Mouse (Mus musculus) layer of hippocampus, adult 11-12 months (tissue): ENCODE results near the gene Ccdc175.

Experiments
- DNase-seq: peaks from one replicate; pipeline ENCODE4 v3.0.0; 2022; ENCODE audit warnings: low spot score

Ccdc175 gene

DNA sequence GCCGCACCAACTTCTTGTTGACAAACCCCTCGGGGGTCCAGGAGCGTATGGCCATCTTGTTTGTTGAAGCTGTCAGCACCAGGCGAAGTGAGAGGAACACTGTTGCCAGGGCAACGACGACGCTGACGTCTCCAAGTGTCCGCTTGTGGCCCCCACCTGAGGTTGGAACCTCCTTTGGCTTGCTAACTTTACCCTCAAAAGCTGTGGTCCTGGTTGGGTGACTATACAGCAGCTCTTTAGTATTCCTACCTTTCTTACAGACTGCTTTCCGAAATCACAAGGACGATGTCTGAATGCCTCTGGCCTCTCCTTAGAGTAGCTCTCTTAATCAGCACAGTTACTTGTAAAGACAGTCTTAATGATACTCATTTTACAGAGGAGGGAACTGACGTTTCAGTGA is at the start of gene Ccdc175:
Gene Ccdc175, minus strand, starts transcription at position 101 of the 400 bp plus-strand sequence.
- DNase-seq, result no peak

- DNase-seq, result no peak
These were observed 49.3 kb upstream of the Ccdc175 start for GRCm38 (mm10) chr12:72234151-72234550.

DNA sequence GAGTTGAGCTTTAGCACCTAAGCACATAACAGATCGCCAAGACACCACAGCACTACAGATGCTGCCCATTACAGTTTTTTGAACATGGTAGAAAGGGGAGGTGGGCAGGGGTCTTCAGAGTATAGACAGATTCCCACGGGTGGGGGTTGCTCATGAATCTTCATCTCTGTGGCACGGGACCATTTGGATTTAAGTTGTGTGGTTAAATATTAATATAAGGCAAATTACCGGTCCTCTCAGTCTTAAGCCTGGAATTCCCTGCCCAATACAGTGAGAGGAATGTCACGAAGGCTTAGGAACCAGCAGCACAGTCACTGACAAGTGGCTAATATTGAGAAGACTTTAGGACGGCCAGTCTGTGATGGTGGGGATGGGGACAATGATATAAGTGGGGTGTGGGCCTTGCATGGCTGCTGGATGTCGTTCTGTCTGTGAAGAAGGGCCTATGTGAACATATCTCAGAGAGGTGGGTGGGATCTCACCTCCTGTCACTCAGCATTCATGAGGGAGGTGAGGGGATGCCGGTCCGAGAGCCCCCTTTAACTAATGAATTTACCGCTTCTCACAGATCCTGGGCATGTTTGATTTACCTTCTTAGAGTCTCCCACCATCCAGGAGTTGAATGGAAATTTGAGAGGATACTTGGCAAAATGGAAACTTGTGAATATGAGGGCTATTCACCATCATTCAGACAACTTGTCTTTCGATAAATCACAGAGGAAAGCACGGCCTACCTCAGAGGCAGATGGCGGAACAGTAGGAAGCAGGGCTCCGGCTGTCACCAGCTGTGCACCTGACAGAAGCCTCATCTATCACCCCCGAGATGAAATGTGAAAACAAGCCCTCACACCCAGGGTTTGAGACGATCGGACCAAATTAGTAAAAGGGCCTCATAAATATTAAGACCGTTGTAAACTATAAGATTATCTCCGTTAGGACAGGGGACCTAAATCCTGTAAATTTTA is 48.3 kb upstream of the Ccdc175 start:
- DNase-seq, result no peak

- DNase-seq, result no peak
These were observed 47.3 kb upstream of the Ccdc175 start for GRCm38 (mm10) chr12:72232176-72232575.

- no peak for DNase-seq
These were observed 44.8 kb upstream of the Ccdc175 start for GRCm38 (mm10) chr12:72229451-72230196.

DNA sequence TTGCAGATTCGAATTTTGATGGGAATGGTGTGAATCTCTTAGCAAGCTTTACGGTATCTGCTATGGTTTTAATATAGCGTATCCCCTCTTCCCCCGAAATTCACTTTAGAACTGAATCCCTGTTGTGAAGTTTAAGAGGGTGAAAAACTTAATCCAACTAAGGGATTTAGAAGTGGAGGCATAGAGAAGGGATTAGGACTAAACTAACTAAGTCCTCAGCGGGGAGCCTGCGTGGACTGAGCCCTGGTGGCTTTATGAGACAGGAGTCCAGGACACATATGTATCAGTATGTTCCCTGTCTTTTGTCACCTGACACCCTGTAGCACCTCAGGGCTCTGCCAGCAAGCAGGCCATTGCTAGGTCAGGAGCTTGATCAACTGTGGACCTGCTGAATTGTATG is 42.9 kb upstream of the Ccdc175 start:
- DNase-seq, result no peak

DNA sequence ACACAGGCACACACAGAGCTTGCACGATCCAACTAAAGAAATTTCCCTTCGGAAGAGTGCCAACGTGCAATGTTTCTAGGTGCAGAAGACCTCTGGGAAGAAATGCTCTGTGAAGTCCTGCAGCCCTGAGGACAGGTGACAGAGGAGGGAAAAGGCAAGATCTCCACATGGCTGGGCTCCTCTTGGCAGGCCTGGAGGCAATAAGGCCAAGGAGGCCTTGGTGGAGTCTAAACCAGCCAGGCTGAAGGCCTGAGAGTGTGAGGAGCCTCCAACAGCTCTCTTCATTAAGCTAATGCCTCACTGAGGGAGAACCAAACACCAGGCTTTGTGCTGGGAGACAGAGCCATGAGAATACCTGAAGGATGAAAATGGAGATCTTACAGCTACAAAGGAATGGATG is 40.5 kb upstream of the Ccdc175 start:
- no peak for DNase-seq

DNA sequence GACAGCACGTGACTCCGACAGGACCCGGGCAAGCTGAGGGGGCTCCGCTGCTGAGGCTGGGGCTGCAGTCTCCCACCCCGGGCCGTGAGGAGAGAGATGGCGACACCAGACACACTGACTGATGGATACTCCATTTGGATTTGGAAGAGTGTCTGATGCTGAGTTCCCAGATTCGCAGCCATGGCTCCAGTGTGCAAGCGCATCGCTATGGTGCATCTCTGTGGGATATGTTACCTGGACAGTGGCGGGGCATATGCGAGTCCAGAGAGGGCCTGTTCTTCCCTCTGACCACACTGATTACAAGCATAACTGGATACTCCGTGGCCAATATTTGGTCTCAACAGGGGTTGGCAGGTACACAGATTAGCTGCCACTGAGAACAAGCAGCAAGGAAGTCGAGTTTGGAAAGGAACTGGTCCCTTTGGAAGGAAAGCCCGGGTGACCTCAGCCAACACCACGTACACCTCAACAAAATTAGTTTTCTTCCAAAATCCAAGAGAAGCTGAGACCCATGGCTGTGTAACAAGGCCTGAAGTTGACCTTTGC is 38.8 kb upstream of the Ccdc175 start:
- DNase-seq, result no peak

DNA sequence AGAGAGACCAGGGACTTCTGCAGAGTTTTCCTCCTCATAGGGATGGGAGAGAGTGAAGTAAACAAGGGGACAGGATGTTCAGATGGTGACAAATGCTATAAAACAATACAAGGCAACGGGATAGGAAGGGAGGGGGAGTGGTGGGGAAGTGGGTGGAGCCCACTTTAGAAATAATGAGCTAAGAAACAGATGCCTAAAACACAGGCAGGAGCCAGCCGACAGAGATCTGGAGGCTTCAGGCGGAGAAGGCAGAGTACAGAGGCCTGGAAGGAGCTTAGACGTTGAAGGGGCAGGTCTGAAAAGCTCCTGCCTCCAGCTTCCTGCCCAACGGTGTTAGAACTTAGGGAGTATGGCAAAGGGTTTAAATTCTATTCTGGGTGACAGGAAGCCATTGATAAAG is 28.7 kb upstream of the Ccdc175 start:
- DNase-seq, result no peak

DNA sequence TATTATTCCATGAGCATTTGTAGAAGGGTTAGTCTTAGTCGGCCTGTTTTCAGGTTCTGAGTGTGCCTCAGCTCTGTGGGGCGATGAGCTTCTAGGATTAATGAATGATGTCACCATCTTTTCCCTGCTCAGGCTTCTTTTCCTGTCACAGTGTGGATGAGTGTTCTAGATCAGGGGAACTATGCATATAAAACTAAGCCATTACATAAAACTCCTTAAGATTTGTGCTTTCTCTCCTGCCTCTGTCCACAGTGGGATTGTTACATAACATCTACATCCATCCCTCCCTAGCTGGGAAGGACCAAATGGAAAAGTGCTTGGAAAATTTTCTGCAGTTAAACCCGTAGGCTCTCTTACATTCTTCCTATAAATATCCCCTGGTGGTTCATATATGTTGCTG is 16.0 kb upstream of the Ccdc175 start:
- DNase-seq, result no peak

DNA sequence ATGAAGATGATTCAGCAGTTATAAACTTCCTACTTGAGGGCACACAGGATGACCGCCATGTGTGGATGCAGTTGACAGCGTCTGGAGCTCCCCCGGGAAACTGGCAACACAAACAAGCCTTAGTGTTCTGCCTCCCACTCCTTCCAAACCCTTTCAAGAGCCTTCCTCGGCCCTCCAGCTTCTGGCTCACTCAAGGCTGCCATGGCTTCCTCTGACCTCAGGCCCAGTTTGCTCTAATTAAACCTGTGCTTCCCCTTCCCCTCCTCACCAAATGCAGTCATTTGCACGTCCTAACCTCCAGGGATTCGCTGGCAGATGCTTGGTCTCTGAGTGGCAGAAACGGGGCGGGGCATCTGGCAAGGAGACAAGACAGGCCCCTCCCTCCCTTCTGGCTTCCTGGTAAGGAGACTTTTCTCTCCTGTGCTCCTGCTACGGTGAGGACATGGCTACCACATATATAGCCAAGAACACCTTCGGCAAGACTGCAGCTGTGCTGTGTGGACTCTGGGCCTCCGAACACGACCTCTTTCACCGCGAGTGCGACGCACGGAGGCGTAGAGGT is 13.2 kb upstream of the Ccdc175 start:
- DNase-seq, result no peak

GRCm38 (mm10) chr12:72197434-72197833 is 12.6 kb upstream of the Ccdc175 start:
- no peak for DNase-seq

GRCm38 (mm10) chr12:72179561-72179960 is 5.3 kb downstream of the Ccdc175 start:
- DNase-seq, result no peak

GRCm38 (mm10) chr12:72178322-72178721 is 6.5 kb downstream of the Ccdc175 start:
- no peak for DNase-seq

- peak; percentile 11 for DNase-seq
These were observed 26.4 kb downstream of the Ccdc175 start for GRCm38 (mm10) chr12:72158421-72158820.

DNA sequence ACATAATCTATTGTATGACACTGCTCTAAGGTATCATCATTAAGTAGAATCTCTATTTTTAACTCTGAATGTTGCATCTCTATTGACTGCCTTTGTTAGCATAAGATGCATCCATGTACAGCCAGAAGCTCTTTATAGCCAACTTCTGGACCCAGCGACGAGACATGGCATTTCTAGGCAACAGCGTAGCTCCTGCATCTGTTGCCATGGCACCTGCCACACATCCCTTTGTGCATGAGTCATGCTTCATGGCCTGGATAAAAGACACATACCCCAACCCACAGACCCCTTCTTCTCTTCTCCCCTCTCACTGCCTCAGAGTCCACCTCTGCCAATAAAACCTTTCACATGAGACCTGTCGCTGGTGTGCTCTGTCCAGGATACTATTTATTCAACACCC is 34.0 kb downstream of the Ccdc175 start:
- DNase-seq, result peak; percentile 32

GRCm38 (mm10) chr12:72129203-72129602 is 55.6 kb downstream of the Ccdc175 start:
- no peak for DNase-seq

GRCm38 (mm10) chr12:72115686-72116345 is 69.0 kb downstream of the Ccdc175 start:
- DNase-seq, result no peak

- no peak for DNase-seq
These were observed 69.7 kb downstream of the Ccdc175 start for GRCm38 (mm10) chr12:72115126-72115525.

DNA sequence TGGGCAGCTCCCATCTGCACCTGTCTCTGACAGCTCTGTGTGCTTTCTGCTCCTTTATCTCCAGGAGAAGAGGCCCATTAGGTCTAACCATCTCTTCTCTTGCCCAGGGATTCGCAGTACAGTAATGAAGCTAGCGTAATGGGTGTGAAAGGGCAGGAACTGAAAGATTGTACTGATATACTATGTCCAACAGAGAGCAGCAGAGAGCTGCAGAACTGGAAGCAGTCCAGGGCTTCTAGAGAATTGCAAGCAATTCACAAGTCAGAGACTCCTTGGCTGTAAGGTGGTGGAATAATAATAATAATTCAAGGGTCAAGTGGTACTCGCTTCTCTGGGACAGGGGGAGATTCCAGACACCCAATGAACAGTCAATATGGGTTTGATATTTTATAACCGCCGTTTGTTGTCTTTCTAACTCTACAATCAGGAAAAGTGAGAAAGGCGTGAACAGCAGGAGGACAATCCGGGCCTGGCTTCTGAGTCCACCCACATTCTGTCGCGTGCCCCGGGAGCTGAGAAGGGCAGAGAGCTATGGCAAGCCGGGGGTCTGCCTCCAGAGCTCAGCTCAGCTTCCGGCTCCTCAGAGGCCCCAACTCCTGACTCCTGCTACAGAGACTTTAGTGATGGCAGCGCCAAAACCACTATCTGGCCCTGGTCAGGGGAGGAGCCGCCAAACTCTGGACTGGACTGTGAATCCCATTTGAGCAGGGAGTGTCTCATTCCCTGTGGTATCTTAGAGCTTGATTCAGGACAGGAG is 80.1 kb downstream of the Ccdc175 start:
- DNase-seq, result peak; percentile 65

DNA sequence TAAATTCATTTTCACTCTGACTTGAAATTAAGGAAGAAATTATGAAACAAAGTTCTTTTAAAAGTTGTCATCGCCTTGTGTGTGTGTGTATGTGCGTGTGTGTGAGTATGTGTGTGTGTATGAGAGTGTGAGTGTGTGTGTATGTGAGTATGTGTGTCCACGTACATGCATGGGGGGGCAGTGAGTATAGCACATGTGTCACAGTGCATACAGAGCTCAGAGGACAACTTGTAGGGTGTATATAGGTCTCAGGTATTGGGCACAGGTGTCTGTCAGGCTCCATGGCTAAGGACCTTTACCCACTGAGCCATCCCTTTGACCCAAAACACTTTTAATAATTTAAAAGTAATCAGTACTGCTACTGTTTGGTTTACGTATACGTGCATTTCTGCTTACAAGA is 80.8 kb downstream of the Ccdc175 start:
- DNase-seq, result no peak
